Mouse (Mus musculus) heart, adult 11 months (tissue): Measurements from ENCODE around the gene Dyrk1a.
"Not testable (repeated sequence)": the region's sequence is repeated elsewhere in the genome, so short reads cannot be mapped to it uniquely, and the experiment has no call there.

Source experiments
- DNase-seq: peaks from one replicate; pipeline ENCODE4 v3.0.0; 2022

The Dyrk1a gene

DNA sequence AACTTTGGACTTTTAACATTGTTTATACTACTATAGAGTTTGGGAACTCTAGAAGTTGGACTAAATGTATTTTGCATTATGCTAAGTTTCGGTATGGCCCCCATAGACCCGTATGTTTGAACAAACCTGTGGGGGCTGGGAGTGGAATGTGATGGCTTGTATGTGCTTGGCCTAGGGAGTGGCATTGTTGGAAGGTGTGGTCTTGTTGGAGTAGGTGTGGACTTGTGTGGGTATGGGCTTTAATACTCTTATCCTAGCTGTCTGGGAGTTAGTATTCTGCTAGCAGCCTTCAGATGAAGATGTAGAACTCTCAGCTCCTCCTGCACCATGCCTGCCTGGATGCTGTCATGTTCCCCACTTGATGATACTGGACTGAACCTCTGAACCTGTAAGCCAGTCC lies 72.0 kb downstream of the Dyrk1a start:
- peak; percentile 84 for DNase-seq

- DNase-seq = peak; percentile 90
These were observed 77.3 kb downstream of the Dyrk1a start for GRCm38 (mm10) chr16:94647153-94647552.

DNA sequence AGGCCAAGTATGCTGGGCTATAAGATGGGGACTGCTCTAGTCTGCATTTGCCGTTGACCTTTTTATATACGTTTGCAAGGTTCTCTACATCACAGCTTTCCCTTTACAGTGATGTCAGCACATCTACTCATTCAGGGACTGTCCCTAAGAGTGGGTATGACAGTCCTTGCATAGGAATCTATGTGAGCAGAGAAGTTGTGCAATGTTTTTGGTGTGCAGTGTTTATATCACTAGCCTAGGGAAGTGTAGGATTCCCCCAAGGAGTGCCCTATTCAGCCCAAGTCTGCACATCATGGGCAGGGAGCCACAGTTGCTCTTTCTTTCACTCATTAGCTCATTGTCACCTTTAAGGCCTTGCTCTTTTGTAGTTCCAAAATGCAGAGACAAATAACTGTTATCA lies 78.1 kb downstream of the Dyrk1a start:
- DNase-seq = peak; percentile 54

GRCm38 (mm10) chr16:94649861-94650260 lies 80.1 kb downstream of the Dyrk1a start:
- DNase-seq = no peak

DNA sequence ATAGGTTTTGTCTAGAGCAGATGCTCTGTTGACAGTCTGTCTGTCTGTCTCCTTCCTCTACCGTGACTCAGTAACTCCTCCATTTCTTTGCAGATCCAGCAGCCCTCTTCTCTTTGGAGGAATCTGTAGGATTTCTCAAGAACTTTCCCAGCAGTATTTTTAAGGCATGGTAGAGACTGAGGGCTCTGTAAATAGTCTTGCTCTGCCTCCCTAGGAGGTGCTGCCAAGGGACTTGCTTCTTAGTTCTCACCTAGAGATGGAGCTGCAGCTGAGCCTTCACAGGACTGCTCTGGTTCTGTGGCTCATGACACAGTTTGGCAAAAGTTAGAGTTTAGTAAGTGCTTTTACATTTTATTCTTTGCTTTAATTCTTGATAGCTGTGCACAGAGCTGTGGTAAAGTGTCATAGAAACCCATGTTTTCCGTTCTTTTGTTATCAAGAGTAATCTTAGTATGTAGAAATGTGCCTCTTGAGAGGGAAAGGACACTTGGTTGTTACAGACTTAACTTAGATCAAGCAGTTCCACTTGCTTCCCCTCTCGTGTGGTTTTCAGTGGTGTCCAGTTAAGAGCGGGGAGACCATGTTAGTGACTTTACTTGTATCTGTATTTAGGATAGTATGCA lies 82.4 kb downstream of the Dyrk1a start:
- DNase-seq = peak; percentile 71

GRCm38 (mm10) chr16:94655083-94655482 lies 85.3 kb downstream of the Dyrk1a start:
- peak; percentile 24 for DNase-seq

DNA sequence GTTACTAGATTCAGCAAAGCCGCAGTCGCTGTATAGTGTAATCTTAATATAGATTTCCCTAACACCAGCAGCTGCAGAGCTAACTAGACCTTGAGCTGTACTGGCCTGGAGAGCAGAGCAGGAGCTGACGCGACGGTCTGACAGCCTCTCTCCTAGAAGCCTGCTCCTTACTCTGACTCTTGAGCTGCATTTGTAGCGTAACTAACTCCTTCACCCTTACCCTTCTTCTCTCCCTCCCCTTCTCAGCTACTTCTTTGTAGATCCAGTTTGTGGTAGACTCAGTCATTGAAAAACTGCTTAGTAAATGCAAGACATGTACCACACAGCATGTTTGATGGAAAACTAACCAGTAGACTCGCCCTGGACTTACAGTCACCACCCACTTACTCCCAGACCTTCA lies 87.1 kb downstream of the Dyrk1a start:
- DNase-seq = no peak

GRCm38 (mm10) chr16:94659394-94659793 lies 89.6 kb downstream of the Dyrk1a start:
- DNase-seq = no peak

GRCm38 (mm10) chr16:94660221-94660620 lies 90.4 kb downstream of the Dyrk1a start:
- DNase-seq = no peak

GRCm38 (mm10) chr16:94667557-94667956 lies 97.7 kb downstream of the Dyrk1a start:
- no peak for DNase-seq

- DNase-seq = no peak
These were observed 101.5 kb downstream of the Dyrk1a start for GRCm38 (mm10) chr16:94671313-94671712.

GRCm38 (mm10) chr16:94680924-94681323 lies 111.1 kb downstream of the Dyrk1a start:
- no peak for DNase-seq

- no peak for DNase-seq
These were observed 112.0 kb downstream of the Dyrk1a start for GRCm38 (mm10) chr16:94681760-94682159.

DNA sequence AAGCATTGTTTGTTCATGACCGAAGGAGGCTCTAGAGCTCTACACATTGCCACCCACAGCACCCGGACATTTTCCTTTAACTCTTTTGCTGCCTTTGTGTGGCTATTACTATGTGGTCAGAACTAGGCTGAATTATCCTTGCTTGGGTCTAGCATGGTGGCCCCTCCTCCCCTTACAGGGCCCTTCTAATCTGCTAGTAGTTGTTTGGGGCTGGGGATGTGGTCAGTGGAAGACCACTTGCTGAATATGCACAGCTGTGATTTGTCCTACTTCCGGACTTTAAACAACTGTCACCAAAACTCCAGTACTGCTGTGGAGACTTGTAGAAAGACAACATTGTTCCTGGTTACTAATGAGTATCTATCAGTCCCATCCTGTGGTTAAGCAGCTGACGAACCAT lies 114.2 kb downstream of the Dyrk1a start:
- DNase-seq = no peak

DNA sequence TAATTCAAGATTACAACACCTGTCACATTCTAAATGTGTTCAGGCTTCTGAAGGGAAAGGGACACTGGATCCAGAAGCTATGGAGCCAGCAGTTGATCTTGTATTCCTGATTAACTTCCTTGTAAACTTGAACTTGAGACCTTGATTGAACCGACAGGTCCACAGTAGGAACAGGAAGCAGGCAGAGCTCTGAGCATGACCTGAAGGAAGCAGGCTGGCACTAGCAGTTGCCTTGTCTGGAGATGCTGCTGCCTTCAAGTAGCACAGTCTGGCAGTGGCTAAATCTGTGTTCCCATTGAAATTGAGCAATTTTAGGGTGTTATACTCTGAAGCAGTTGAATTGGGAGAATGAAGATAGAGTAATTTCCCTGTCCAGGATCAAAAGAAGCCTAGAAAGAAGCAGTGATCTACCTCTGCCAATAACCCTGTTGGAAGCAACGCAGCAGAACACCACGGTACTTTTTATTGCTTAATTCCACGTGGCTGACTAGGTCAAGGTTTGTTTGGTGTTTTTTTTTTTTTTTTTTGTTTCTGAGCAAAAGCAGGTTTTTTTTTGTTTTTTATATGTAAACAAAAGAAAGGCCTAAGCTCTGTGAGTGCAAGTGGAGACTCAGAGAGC lies 124.0 kb downstream of the Dyrk1a start:
- no peak for DNase-seq

DNA sequence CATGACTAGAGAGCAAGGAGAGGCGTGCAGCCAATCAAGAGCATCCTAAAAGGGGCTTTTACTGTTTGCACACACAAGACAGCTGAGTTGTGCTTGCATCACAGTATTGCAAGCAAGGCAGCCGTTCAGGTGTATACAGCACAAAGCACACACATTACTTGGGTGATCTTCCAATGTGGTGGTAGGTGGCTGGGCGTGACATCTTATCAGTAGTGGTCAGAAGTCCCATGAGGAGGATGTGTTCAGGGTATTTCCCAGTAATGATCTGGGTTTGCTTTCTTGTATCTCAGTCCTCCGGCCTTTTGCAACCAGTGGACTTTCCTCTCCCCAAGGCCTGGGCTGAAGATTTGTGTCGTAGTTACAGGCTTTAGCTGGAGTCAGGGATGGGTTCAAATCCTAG lies 127.7 kb downstream of the Dyrk1a start:
- peak; percentile 75 for DNase-seq

DNA sequence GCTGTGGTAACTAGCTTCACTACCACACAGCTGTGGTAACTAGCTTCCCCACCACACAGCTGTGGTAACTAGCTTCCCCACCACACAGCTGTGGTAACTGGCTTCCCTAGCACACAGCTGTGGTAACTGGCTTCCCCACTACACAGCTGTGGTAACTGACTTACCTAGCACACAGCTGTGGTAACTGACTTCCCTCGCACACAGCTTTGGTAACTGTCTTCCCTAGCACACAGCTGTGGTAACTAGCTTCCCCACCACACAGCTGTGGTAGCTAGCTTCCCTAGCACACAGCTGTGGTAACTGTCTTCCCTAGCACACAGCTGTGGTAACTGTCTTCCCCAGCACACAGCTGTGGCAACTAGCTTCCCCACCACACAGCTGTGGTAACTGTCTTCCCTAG lies 128.4 kb downstream of the Dyrk1a start:
- DNase-seq = not testable (repeated sequence)

- peak; percentile 83 for DNase-seq
These were observed 131.3 kb downstream of the Dyrk1a start for GRCm38 (mm10) chr16:94701141-94701540.

GRCm38 (mm10) chr16:94701971-94702370 lies 132.2 kb downstream of the Dyrk1a start:
- peak; percentile 68 for DNase-seq

DNA sequence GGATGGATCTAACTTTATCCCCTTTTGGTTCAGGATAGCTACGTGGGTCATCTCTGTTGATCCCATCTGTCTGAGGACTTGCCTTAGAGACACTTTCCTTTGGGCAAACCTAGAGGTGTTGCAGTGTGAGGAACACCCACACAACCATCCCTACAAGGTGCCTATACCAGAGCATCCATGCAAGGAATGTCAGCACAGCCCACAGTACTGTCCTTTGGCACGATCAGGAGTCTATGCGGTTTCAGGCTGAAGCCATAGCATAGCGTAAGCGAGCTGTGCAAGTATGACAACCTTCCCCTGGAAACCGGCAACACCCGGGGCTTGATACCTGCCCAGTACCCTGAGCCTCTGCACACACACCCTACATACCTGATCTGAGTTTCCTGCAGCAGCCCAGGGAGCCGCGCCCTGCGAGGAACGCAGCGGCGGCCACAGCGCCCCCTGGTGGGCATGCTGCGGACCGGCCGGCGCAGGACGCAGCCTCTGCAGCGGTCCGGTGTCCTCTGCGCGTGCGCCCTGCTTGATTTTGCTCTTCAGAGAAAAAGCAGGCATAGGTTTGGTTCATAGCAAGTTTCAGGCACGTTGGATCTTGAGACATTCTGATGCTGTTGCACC lies 143.8 kb downstream of the Dyrk1a start:
- DNase-seq = peak; percentile 96

- DNase-seq = peak; percentile 80
These were observed 144.7 kb downstream of the Dyrk1a start for GRCm38 (mm10) chr16:94714483-94714882.

- peak; percentile 56 for DNase-seq
These were observed 147.2 kb downstream of the Dyrk1a start for GRCm38 (mm10) chr16:94717051-94717450.

DNA sequence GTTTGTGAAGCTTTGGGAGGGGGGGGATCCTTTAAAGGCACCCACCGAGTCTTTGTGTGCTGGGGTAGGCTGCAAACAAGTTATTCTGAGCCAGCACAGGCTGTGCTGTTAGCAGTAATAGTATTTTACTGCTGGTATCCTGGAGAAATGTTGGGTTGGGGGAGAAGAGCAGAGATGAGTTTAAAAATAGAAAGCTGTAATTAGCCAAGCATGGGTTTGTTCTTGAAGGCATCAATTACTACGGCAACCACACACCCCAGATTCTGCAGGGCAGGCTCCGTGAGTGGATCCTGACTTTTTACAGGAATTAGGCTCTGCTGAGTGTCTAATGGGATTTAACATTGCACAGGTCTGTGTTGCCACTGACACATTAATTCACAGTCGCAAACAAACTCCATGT lies 149.1 kb downstream of the Dyrk1a start:
- no peak for DNase-seq

GRCm38 (mm10) chr16:94719488-94719887 lies 149.7 kb downstream of the Dyrk1a start:
- peak; percentile 87 for DNase-seq
